Mouse (Mus musculus) heart, embryonic 14.5 days (tissue): Measurements from ENCODE around the gene Pfn2. TPM values are rescaled to one million over a fixed set of nuclear protein-coding genes. Genes with fewer than 3 reads are reported as not detected.
A peak's percentile ranks its signal among the peaks of the same experiment; 100 is the strongest.
"Not testable (repeated sequence)": the region's sequence is repeated elsewhere in the genome, so short reads cannot be mapped to it uniquely, and the experiment has no call there.

Experiments
- ATAC-seq: fragments of 200-750 bp; cut with Nextera tagmentation; 2 replicates; pipeline ENCODE4 v1.8.0; 2017; ENCODE audit warnings: low read depth, moderate TSS enrichment; ENCODE audit not compliant: insufficient number of reproducible peaks, insufficient read depth, low FRiP score
- H3K27ac ChIP-seq, 2 experiments: fragments of 200-500 bp in 1 of 2; fragments of 300-500 bp in 1 of 2; sonication (generic) in 1 of 2; replicated peaks in 1 of 2; 2 replicates each; pipeline ENCODE4 v1.5.1; 2012 to 2014; ENCODE audit warnings: low read depth in 2 of 2, low read length in 2 of 2, control low read depth in 1 of 2, mild to moderate bottlenecking in 1 of 2, mixed read lengths in 1 of 2; ENCODE audit not compliant: control insufficient read depth in 1 of 2, insufficient read depth in 1 of 2
- H3K27me3 ChIP-seq: fragments of 300-500 bp; sonication (generic); 2 replicates; pipeline ENCODE4 v1.6.1; 2014; ENCODE audit warnings: mild to moderate bottlenecking, low read length, control low read depth; ENCODE audit not compliant: control insufficient read depth, insufficient read depth
- H3K36me3 ChIP-seq: fragments of 300-500 bp; sonication (generic); 2 replicates; pipeline ENCODE4 v1.6.1; 2014; ENCODE audit warnings: mild to moderate bottlenecking, control low read depth, low read length, mixed read lengths; ENCODE audit not compliant: control insufficient read depth, insufficient read depth
- H3K4me1 ChIP-seq, 2 experiments: fragments of 200-500 bp in 1 of 2; fragments of 300-500 bp in 1 of 2; sonication (generic) in 1 of 2; 2 replicates each; pipeline ENCODE4 v1.6.1; 2012 to 2014; ENCODE audit warnings: low read length in 2 of 2, control low read depth in 1 of 2, mixed read lengths in 1 of 2; ENCODE audit not compliant: control insufficient read depth in 2 of 2, insufficient read depth in 2 of 2
- H3K4me2 ChIP-seq: fragments of 300-500 bp; sonication (generic); 2 replicates; pipeline ENCODE4 v1.6.1; 2014; ENCODE audit warnings: mild to moderate bottlenecking, low read length
- H3K4me3 ChIP-seq, 2 experiments: fragments of 200-500 bp in 1 of 2; fragments of 300-500 bp in 1 of 2; sonication (generic) in 1 of 2; 2 replicates each; pipeline ENCODE4 v1.5.1; 2012 to 2014; ENCODE audit warnings: low read length in 2 of 2, mild to moderate bottlenecking in 2 of 2, control low read depth in 1 of 2, low read depth in 1 of 2, moderate library complexity in 1 of 2; ENCODE audit not compliant: control insufficient read depth in 1 of 2, insufficient read depth in 1 of 2
- H3K9ac ChIP-seq: fragments of 300-500 bp; sonication (generic); 2 replicates; pipeline ENCODE4 v1.6.1; 2014; ENCODE audit warnings: mild to moderate bottlenecking, low read length
- H3K9me3 ChIP-seq: fragments of 300-500 bp; sonication (generic); 2 replicates; pipeline ENCODE4 v1.6.1; 2016; ENCODE audit warnings: low read length, control low read depth; ENCODE audit not compliant: control insufficient read depth
- WGBS: fragments of 180-500 bp; shearing (Covaris S2); extraction: QIAGEN DNeasy Blood & Tissue Kit; methylation state at CpG from one replicate; pipeline ENCODE4 v1.1.7; 2014; 5-methylcytosine and 5-hydroxymethylcytosine counted together
- polyA plus RNA-seq: library from polyadenylated mRNA; unstranded; fragments of >200 nt; fragmentation: Nextera tagmentation; extraction: Ambion mirVana; gene quantifications from 2 replicates; pipeline ENCODE4 v1.2.1, GENCODE M21; 2014

The Pfn2 gene
- polyA plus RNA-seq, 1 experiment from 2014 or later = 56.5 TPM

- 89% methylated on average over 11 of the region's 11 CpGs for WGBS
- no peak for ATAC-seq
- Histone ChIP-seq H3K27ac (no peak overlapping the region), H3K9ac (no peak overlapping the region), H3K9me3 (no peaks in the 10 kb centered on the region), H3K4me1 (no peaks in the 10 kb centered on the region), H3K36me3 (peaks cover 29% of the 10 kb centered on the region), H3K4me2 (no peak overlapping the region), H3K4me3 (no peak overlapping the region), H3K27me3 (no peaks in the 10 kb centered on the region)
Observed at GRCm38 (mm10) chr3:57833585-57833984, 14.3 kb downstream of the Pfn2 start.

- Histone ChIP-seq H3K27me3 (no peaks in the 10 kb centered on the region), H3K36me3 (peaks cover 42% of the 10 kb centered on the region), H3K27ac (no peak overlapping the region), H3K4me3 (no peak overlapping the region), H3K4me1 (no peaks in the 10 kb centered on the region), H3K9ac (no peak overlapping the region), H3K9me3 (no peaks in the 10 kb centered on the region), H3K4me2 (no peak overlapping the region)
- 94% methylated on average over 3 of the region's 3 CpGs for WGBS
- ATAC-seq = no peak
Observed at GRCm38 (mm10) chr3:57825866-57826265, 22.0 kb downstream of the Pfn2 start.

- Histone ChIP-seq H3K27me3 (no peaks in the 10 kb centered on the region), H3K4me2 (no peak overlapping the region), H3K9ac (no peak overlapping the region), H3K4me3 (no peak overlapping the region), H3K27ac (no peak overlapping the region), H3K4me1 (no peaks in the 10 kb centered on the region), H3K9me3 (no peaks in the 10 kb centered on the region), H3K36me3 (no peaks in the 10 kb centered on the region)
- WGBS = 79% methylated on average over 6 of the region's 6 CpGs
- no peak for ATAC-seq
Observed at GRCm38 (mm10) chr3:57815447-57815846, 32.4 kb downstream of the Pfn2 start.

- not testable (repeated sequence) for H3K9ac ChIP-seq, H3K4me3 ChIP-seq, H3K9me3 ChIP-seq, H3K27me3 ChIP-seq, H3K4me1 ChIP-seq, H3K36me3 ChIP-seq, ATAC-seq
- 28% methylated on average over 6 of the region's 6 CpGs for WGBS
- H3K4me2 ChIP-seq = peak overlapping the region; percentile 36; the same call in 1 of the 2 replicates
- peak overlapping the region; percentile 3 to 62; a peak in 2 of 4 replicates for H3K27ac ChIP-seq
Observed at GRCm38 (mm10) chr3:57795071-57795470, 52.8 kb downstream of the Pfn2 start.

Other genes starting within 250 kb of the Pfn2 start
- gene Commd2, start 196.4 kb downstream of the Pfn2 start, polyA plus RNA-seq = 51.8 and 58.4 TPM in 2 replicates
- not detected in 2 replicates for gene Ankub1, start 155.3 kb downstream of the Pfn2 start, polyA plus RNA-seq
- gene Rnf13, start 112.0 kb downstream of the Pfn2 start, polyA plus RNA-seq = 69.6 and 83.9 TPM in 2 replicates